Mouse (Mus musculus) CH12.LX (cell line): ENCODE results near the gene Arhgap31. TPM values are rescaled to one million over a fixed set of nuclear protein-coding genes. Genes with fewer than 3 reads are reported as not detected.

Experiments used
- DNase-seq: peaks from one replicate; pipeline ENCODE4 v3.0.0-alpha.2; 2013; ENCODE audit errors: extremely low read depth
- H3K27ac ChIP-seq: 2 replicates; pipeline ENCODE4 v1.5.1; 2012; ENCODE audit warnings: low read depth, mild to moderate bottlenecking, control low read depth, moderate library complexity; ENCODE audit not compliant: insufficient read depth
- H3K27me3 ChIP-seq: replicated peaks from 2 replicates; pipeline ENCODE3; 2012; ENCODE audit warnings: inconsistent platforms
- H3K36me3 ChIP-seq, 2 experiments: replicated peaks in 1 of 2; 2 replicates each; pipeline versions ENCODE3 to v1.6.1; 2012; ENCODE audit warnings: inconsistent platforms in 1 of 2, low read length in 1 of 2, mild to moderate bottlenecking in 1 of 2, mixed read lengths in 1 of 2, moderate library complexity in 1 of 2; ENCODE audit not compliant: control insufficient read depth in 1 of 2, insufficient read depth in 1 of 2
- H3K4me1 ChIP-seq, 2 experiments: 2 replicates each; pipeline ENCODE4 v1.6.1; 2012; ENCODE audit warnings: inconsistent platforms in 1 of 2, moderate library complexity in 1 of 2; ENCODE audit not compliant: insufficient read depth in 2 of 2, control insufficient read depth in 1 of 2
- H3K4me2 ChIP-seq: 2 replicates; pipeline ENCODE4 v1.6.1; 2012; ENCODE audit warnings: low read depth, mild to moderate bottlenecking, control low read depth; ENCODE audit not compliant: poor library complexity, insufficient read depth, severe bottlenecking
- H3K4me3 ChIP-seq, 3 experiments: fragments of 150-350 bp in 1 of 3; sonication (generic) in 1 of 3; replicated peaks in 1 of 3; 2 replicates each; pipeline versions ENCODE3 to v1.5.1; 2011 to 2012; ENCODE audit warnings: low read depth in 2 of 3, low read length in 2 of 3, mild to moderate bottlenecking in 2 of 3, moderate library complexity in 2 of 3, control low read depth in 1 of 3, improper control_type of control experiment in 1 of 3, inconsistent platforms in 1 of 3, mixed read lengths in 1 of 3; ENCODE audit not compliant: poor library complexity in 1 of 3
- H3K79me2 ChIP-seq: replicated peaks from 2 replicates; pipeline ENCODE4 v1.6.1; 2012; ENCODE audit warnings: mild to moderate bottlenecking, moderate library complexity; ENCODE audit not compliant: control insufficient read depth, poor library complexity, insufficient read depth, severe bottlenecking; ENCODE audit errors: extremely low read depth
- H3K9ac ChIP-seq: 2 replicates; pipeline ENCODE4 v1.6.1; 2012; ENCODE audit warnings: low read depth, mild to moderate bottlenecking, control low read depth, moderate library complexity; ENCODE audit not compliant: insufficient read depth
- H3K9me3 ChIP-seq: replicated peaks from 2 replicates; pipeline ENCODE3; 2012; ENCODE audit warnings: low read length, inconsistent platforms, mixed read lengths
- BHLHE40 ChIP-seq: IDR thresholded peaks from 2 replicates; pipeline ENCODE4 v1.6.1; 2011; ENCODE audit warnings: mild to moderate bottlenecking, low read depth, low read length, improper control_type of control experiment
- CHD2 ChIP-seq: IDR thresholded peaks from 2 replicates; pipeline ENCODE4 v1.6.1; 2011; ENCODE audit warnings: low read length, improper control_type of control experiment
- E2F4 ChIP-seq: IDR thresholded peaks from 2 replicates; pipeline ENCODE4 v1.6.1; 2011; ENCODE audit warnings: low read depth, low read length, improper control_type of control experiment; ENCODE audit not compliant: insufficient replicate concordance
- EP300 ChIP-seq: IDR thresholded peaks from 2 replicates; pipeline ENCODE4 v1.6.1; 2011; ENCODE audit warnings: low read length, improper control_type of control experiment
- ETS1 ChIP-seq: conservative IDR thresholded peaks from 2 replicates; pipeline ENCODE4 v1.6.1; 2012; ENCODE audit warnings: low read depth, mild to moderate bottlenecking, inconsistent platforms, low read length, improper control_type of control experiment, moderate library complexity
- JUN ChIP-seq: IDR thresholded peaks from 2 replicates; pipeline ENCODE4 v1.6.1; 2011; ENCODE audit warnings: low read depth, mild to moderate bottlenecking, low read length, improper control_type of control experiment, moderate library complexity; ENCODE audit not compliant: insufficient read depth
- JUND ChIP-seq: conservative IDR thresholded peaks from 2 replicates; pipeline ENCODE4 v1.6.1; 2011; ENCODE audit warnings: low read depth, low read length, improper control_type of control experiment
- KAT2A ChIP-seq: IDR thresholded peaks from 2 replicates; pipeline ENCODE4 v1.6.1; 2012; ENCODE audit warnings: low read length, improper control_type of control experiment, inconsistent platforms; ENCODE audit not compliant: insufficient replicate concordance
- MAZ ChIP-seq: IDR thresholded peaks from 2 replicates; pipeline ENCODE4 v1.6.1; 2012; ENCODE audit warnings: low read depth, mild to moderate bottlenecking, inconsistent platforms, low read length, improper control_type of control experiment, moderate library complexity
- MEF2A ChIP-seq: IDR thresholded peaks from 2 replicates; pipeline ENCODE4 v1.6.1; 2014; ENCODE audit warnings: low read depth, mild to moderate bottlenecking, inconsistent platforms, low read length, improper control_type of control experiment, borderline replicate concordance
- MXI1 ChIP-seq: IDR thresholded peaks from 2 replicates; pipeline ENCODE4 v1.6.1; 2011; ENCODE audit warnings: mild to moderate bottlenecking, low read depth, low read length, improper control_type of control experiment
- NRF1 ChIP-seq: IDR thresholded peaks from 2 replicates; pipeline ENCODE4 v1.6.1; 2014; ENCODE audit warnings: low read depth, mild to moderate bottlenecking, inconsistent platforms, low read length, improper control_type of control experiment, moderate library complexity
- PAX5 ChIP-seq: IDR thresholded peaks from 2 replicates; pipeline ENCODE4 v1.6.1; 2012; ENCODE audit warnings: low read length, inconsistent platforms, mixed read lengths
- POLR2A ChIP-seq: IDR thresholded peaks from 2 replicates; pipeline ENCODE4 v1.6.1; 2011; ENCODE audit warnings: low read depth, mild to moderate bottlenecking, improper control_type of control experiment, low read length
- UBTF ChIP-seq: IDR thresholded peaks from 2 replicates; pipeline ENCODE4 v1.6.1; 2012; ENCODE audit warnings: low read depth, mild to moderate bottlenecking, inconsistent platforms, low read length, improper control_type of control experiment, moderate library complexity
- USF1 ChIP-seq: IDR thresholded peaks from 2 replicates; pipeline ENCODE4 v1.6.1; 2014; ENCODE audit warnings: low read depth, mild to moderate bottlenecking, inconsistent platforms, low read length, improper control_type of control experiment
- USF2 ChIP-seq: conservative IDR thresholded peaks from 2 replicates; pipeline ENCODE4 v1.6.1; 2011; ENCODE audit warnings: low read depth, low read length, improper control_type of control experiment
- ZC3H11A ChIP-seq: IDR thresholded peaks from 2 replicates; pipeline ENCODE4 v1.6.1; 2012; ENCODE audit warnings: low read depth, mild to moderate bottlenecking, inconsistent platforms, low read length, improper control_type of control experiment
- ZMIZ1 ChIP-seq: IDR thresholded peaks from 2 replicates; pipeline ENCODE4 v1.6.1; 2012; ENCODE audit warnings: low read depth, mild to moderate bottlenecking, inconsistent platforms, low read length, improper control_type of control experiment
- ZNF384 ChIP-seq: IDR thresholded peaks from 2 replicates; pipeline ENCODE4 v1.6.1; 2012; ENCODE audit warnings: low read depth, low read length, improper control_type of control experiment, inconsistent platforms
- dilution Hi-C: fragments of 300-500 bp; cut with MboI; formaldehyde crosslinking; loops from 2 replicates; pipeline ENCODE4 v1.14.3; 2020; ENCODE audit warnings: low sequenced_read_pairs; ENCODE audit not compliant: extremely low pct_unique_long_range_greater_than_20kb, extremely low pct_ligation_motif_present
- in situ Hi-C: fragments of 300-500 bp; cut with MboI; formaldehyde crosslinking; loops from 3 replicates; pipeline ENCODE4 v1.14.3; 2019; ENCODE audit warnings: low sequenced_read_pairs, low pct_ligation_motif_present, low pct_unique_long_range_greater_than_20kb, mixed read lengths
- polyA plus RNA-seq: library from polyadenylated mRNA; unstranded; fragments of >175 nt; gene quantifications from 2 replicates; pipeline ENCODE4 v1.2.1, GENCODE M21; 2012; ENCODE audit warnings: low read depth; ENCODE audit not compliant: insufficient read length
- total RNA-seq, 2 experiments: library from RNA; depleted of rRNA; stranded (reverse); fragments of 300-350 nt in 1 of 2; fragments of >200 nt in 1 of 2; gene quantifications; 2 replicates each; pipeline ENCODE4 v1.2.3; 2012 to 2014

Gene Arhgap31
- total and polyA plus RNA-seq, 3 experiments = 0.15 to 2.0 (median 0.76) TPM

- Histone ChIP-seq H3K27ac (no peak overlapping the region), H3K4me2 (no peak overlapping the region), H3K9me3 (no peaks in the 10 kb centered on the region), H3K9ac (no peak overlapping the region), H3K4me1 (peaks cover 21 to 48% of the 10 kb centered on the region in 2 experiments), H3K4me3 (no peak overlapping the region), H3K79me2 (no peaks in the 10 kb centered on the region), H3K27me3 (peaks cover 9% of the 10 kb centered on the region), H3K36me3 (no peaks in the 10 kb centered on the region)
- dilution Hi-C loops = no loop called here
- TF ChIP-seq USF2 (no peak), ZC3H11A (no peak), ZNF384 (no peak), JUND (no peak), EP300 (no peak)
- in situ Hi-C loops = loop anchor here (10.0 to 25.0 kb wide), 2 partner anchors 71 to 368 kb away; partner anchors contain the start of genes Cox17, Gm21987 and Maats1
- no peak for DNase-seq
Measured at GRCm38 (mm10) chr16:38705531-38706281, 7.4 kb downstream of the Arhgap31 start.

- in situ Hi-C loops = loop anchor here (10.0 to 25.0 kb wide), 2 partner anchors 69 to 366 kb away; partner anchors contain the start of genes Cox17, Gm21987 and Maats1
Measured at GRCm38 (mm10) chr16:38703501-38703900, 9.6 kb downstream of the Arhgap31 start.

GRCm38 (mm10) chr16:38702316-38702715, 10.8 kb downstream of the Arhgap31 start:
- H3K27ac ChIP-seq = no peak overlapping the region
- no peak for DNase-seq
- TF ChIP-seq NRF1 (no peak), CHD2 (no peak), USF2 (no peak), KAT2A (no peak), BHLHE40 (no peak), MAZ (no peak), USF1 (no peak), POLR2A (no peak), UBTF (no peak), ZMIZ1 (no peak), EP300 (no peak), PAX5 (no peak), ETS1 (no peak)
- TF ChIP-seq, all 38 proteins: peak for 0
- no peak overlapping the region for H3K4me3 ChIP-seq
- no peaks in the 10 kb centered on the region for H3K36me3 ChIP-seq
- dilution Hi-C loops (no loop called here), in situ Hi-C loops (loop anchor here (10.0 to 25.0 kb wide), 2 partner anchors 68 to 365 kb away; partner anchors contain the start of genes Cox17, Gm21987 and Maats1)
- H3K4me1 ChIP-seq = peaks cover 1 to 16% of the 10 kb centered on the region in 2 experiments
- no peaks in the 10 kb centered on the region for H3K9me3 ChIP-seq
- H3K79me2 ChIP-seq = no peaks in the 10 kb centered on the region
- no peak overlapping the region for H3K9ac ChIP-seq
- H3K4me2 ChIP-seq = no peak overlapping the region
- peaks cover 5% of the 10 kb centered on the region for H3K27me3 ChIP-seq

More at GRCm38 (mm10) chr16:38703501-38703900, 9.6 kb downstream of the Arhgap31 start:
- dilution Hi-C loops = no loop called here
- no peak for DNase-seq
- Histone ChIP-seq H3K27ac (no peak overlapping the region), H3K9ac (no peak overlapping the region), H3K36me3 (no peaks in the 10 kb centered on the region), H3K4me2 (no peak overlapping the region), H3K4me1 (peaks cover 8 to 28% of the 10 kb centered on the region in 2 experiments), H3K4me3 (no peak overlapping the region), H3K9me3 (no peaks in the 10 kb centered on the region), H3K27me3 (peaks cover 5% of the 10 kb centered on the region), H3K79me2 (no peaks in the 10 kb centered on the region)
- TF ChIP-seq PAX5 (no peak), JUN (no peak), EP300 (no peak), MXI1 (no peak), ZMIZ1 (no peak), E2F4 (no peak), NRF1 (no peak), MEF2A (no peak), JUND (no peak)
